Mouse (Mus musculus): ENCODE results near the gene Toe1.
A peak's percentile ranks its signal among the peaks of the same experiment; 100 is the strongest.

Gene Toe1

GRCm38 (mm10) chr4:116794273-116794672, 13.2 kb downstream of the Toe1 start:
- no peak for DNase-seq (ENCODE audit: low spot score in 2 of 2)

GRCm38 (mm10) chr4:116792453-116792852, 15.0 kb downstream of the Toe1 start:
- no peak for DNase-seq (ENCODE audit: low spot score in 2 of 2)

- peak; percentile 74 to 80 for DNase-seq (ENCODE audit: low spot score in 2 of 2)
These were observed 18.5 kb downstream of the Toe1 start for GRCm38 (mm10) chr4:116788956-116789355.

- DNase-seq (ENCODE audit: low spot score in 2 of 2) = no peak
These were observed 19.3 kb downstream of the Toe1 start for GRCm38 (mm10) chr4:116787985-116788760.

- DNase-seq (ENCODE audit: low spot score in 2 of 2) = no peak
These were observed 20.9 kb downstream of the Toe1 start for GRCm38 (mm10) chr4:116786587-116786986.

- DNase-seq (ENCODE audit: low spot score in 2 of 2) = no peak
These were observed 25.3 kb downstream of the Toe1 start for GRCm38 (mm10) chr4:116782171-116782570.

- DNase-seq (ENCODE audit: low spot score in 2 of 2) = no peak
These were observed 26.1 kb downstream of the Toe1 start for GRCm38 (mm10) chr4:116781366-116781765.

GRCm38 (mm10) chr4:116780541-116780940, 26.9 kb downstream of the Toe1 start:
- DNase-seq (ENCODE audit: low spot score in 2 of 2) = no peak

- DNase-seq (ENCODE audit: low spot score in 2 of 2) = no peak
These were observed 30.4 kb downstream of the Toe1 start for GRCm38 (mm10) chr4:116777079-116777478.

GRCm38 (mm10) chr4:116776391-116776790, 31.0 kb downstream of the Toe1 start:
- no peak for DNase-seq (ENCODE audit: low spot score in 2 of 2)

GRCm38 (mm10) chr4:116769060-116769459, 38.4 kb downstream of the Toe1 start:
- DNase-seq (ENCODE audit: low spot score in 2 of 2) = no peak

- no peak for DNase-seq (ENCODE audit: low spot score in 2 of 2)
These were observed 38.9 kb downstream of the Toe1 start for GRCm38 (mm10) chr4:116768510-116768909.

GRCm38 (mm10) chr4:116764001-116764400, 43.4 kb downstream of the Toe1 start:
- no peak for DNase-seq (ENCODE audit: low spot score in 2 of 2)

GRCm38 (mm10) chr4:116761914-116762313, 45.5 kb downstream of the Toe1 start:
- DNase-seq (ENCODE audit: low spot score in 2 of 2) = no peak

- DNase-seq (ENCODE audit: low spot score in 2 of 2) = no peak
These were observed 57.7 kb downstream of the Toe1 start for GRCm38 (mm10) chr4:116749750-116750149.

Measured in natural killer cell, adult 2 months (primary cell).